Mouse (Mus musculus) bone marrow, adult 2 months (tissue): ENCODE data around the gene Sbno2.

ENCODE experiments used
- CTCF ChIP-seq: fragments of 200-500 bp; IDR thresholded peaks from 2 replicates; pipeline ENCODE4 v1.5.1; 2011; ENCODE audit warnings: low read length, control low read depth; ENCODE audit not compliant: control insufficient read depth, insufficient read depth
- POLR2A ChIP-seq: fragments of 200-500 bp; IDR thresholded peaks from 2 replicates; pipeline ENCODE4 v1.6.1; 2011; ENCODE audit warnings: low read depth, mild to moderate bottlenecking, control low read depth, low read length, borderline replicate concordance; ENCODE audit not compliant: control insufficient read depth

GRCm38 (mm10) chr10:80052374-80052764 is 53.0 kb downstream of the Sbno2 start:
- TF ChIP-seq POLR2A (no peak), CTCF (no peak)
